Mouse (Mus musculus): ENCODE results near the gene Hrg.
"Not testable (repeated sequence)": the region's sequence is repeated elsewhere in the genome, so short reads cannot be mapped to it uniquely, and the experiment has no call there.

The Hrg gene

DNA sequence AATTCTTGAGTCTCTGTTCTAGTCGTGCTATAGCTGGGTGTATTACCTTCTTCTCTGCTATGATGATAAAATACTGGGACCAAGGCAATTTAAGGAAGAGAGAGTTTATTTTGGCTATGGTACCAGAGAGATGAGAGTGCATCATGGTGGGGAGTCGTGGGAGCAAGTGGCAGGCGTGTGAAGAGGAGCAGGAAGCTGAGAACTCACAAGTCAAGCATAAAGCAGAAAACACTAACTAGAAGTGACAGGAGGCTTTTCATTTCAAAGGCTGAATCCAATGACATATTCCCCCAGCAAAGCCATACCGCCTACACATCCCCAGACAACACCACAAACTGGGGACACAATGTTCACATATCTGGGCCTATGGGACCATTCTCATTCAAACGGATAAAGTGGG is 11.4 kb downstream of the Hrg start:
- no peak for DNase-seq

GRCm38 (mm10) chr16:22963293-22963692 is 12.4 kb downstream of the Hrg start:
- DNase-seq = no peak

DNA sequence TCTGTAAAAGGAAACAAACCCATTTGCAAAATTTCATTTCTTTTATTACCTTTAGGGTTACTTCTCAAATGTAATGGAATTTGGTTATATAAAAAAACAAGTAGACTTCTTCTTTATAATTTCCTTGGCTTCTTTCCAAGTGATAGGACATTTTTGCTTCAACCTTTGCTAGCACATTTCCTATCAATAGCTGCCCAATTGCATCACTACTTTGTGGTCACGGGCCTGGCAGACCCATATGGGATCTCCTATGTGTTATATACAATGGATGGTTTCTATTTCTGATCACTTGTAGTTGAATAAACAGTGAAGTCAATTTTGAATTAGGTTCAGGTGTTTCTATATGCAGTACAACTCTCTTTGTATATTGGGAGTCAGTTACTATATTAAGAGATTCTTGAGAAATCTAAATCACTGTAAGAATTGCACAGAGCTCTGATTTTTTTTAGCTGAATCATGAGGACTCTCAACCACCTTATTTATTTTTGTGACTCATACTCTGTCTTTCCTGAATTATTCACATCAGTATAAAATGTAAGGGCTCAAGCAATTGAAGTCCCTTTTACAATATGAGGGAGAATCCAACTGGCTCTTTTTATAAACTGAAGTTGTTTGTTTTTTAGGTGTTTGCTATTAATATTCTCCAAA is 16.6 kb downstream of the Hrg start:
- DNase-seq = no peak

DNA sequence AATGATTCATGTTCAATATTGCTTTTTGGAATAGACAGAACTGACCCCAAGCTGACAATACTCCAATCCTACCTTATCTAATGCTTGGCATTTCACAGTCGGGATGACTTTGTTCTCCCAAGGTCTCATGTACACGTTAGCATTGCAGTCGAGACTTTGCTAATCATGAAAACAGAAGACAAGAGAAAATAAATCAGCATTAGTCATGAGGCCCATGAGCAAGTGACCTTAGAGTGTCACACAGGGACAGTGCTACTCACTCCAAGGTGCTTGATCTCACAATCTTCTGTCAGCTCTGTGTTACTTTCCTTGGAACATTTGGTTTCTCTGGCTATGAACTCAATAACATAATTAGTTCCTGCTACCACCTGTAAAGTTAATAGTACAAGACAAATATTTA is 46.1 kb downstream of the Hrg start:
- DNase-seq = not testable (repeated sequence)
